Mouse (Mus musculus): ENCODE results near the gene Snai3.
A peak's percentile ranks its signal among the peaks of the same experiment; 100 is the strongest.

Gene Snai3

GRCm38 (mm10) chr8:122460524-122461472 is at the start of gene Snai3:
Gene Snai3 (minus strand): TSS chr8:122460733.
- DNase-seq, result peak; percentile 85

GRCm38 (mm10) chr8:122500856-122501255 is 40.3 kb upstream of the Snai3 start:
- DNase-seq, result peak; percentile 85

- DNase-seq, result no peak
Observed at GRCm38 (mm10) chr8:122497912-122498311, 37.4 kb upstream of the Snai3 start.

- DNase-seq, result no peak
Observed at GRCm38 (mm10) chr8:122497016-122497734, 36.6 kb upstream of the Snai3 start.

- DNase-seq, result no peak
Observed at GRCm38 (mm10) chr8:122488387-122488786, 27.9 kb upstream of the Snai3 start.

- DNase-seq, result no peak
Observed at GRCm38 (mm10) chr8:122484831-122485230, 24.3 kb upstream of the Snai3 start.

- no peak for DNase-seq
Observed at GRCm38 (mm10) chr8:122483877-122484276, 23.3 kb upstream of the Snai3 start.

- DNase-seq, result no peak
Observed at GRCm38 (mm10) chr8:122482448-122482847, 21.9 kb upstream of the Snai3 start.

GRCm38 (mm10) chr8:122475580-122476320 is 15.2 kb upstream of the Snai3 start, which contains the start of the genes Rnf166 and Ctu2:
Gene Rnf166 (minus strand): TSS chr8:122476064.
Gene Ctu2 (plus strand): TSS chr8:122476143.
- DNase-seq, result peak; percentile 92

GRCm38 (mm10) chr8:122474951-122475560 is 14.5 kb upstream of the Snai3 start:
- peak; percentile 43 for DNase-seq

GRCm38 (mm10) chr8:122473911-122474421 is 13.4 kb upstream of the Snai3 start:
- no peak for DNase-seq

- no peak for DNase-seq
Observed at GRCm38 (mm10) chr8:122470691-122471090, 10.2 kb upstream of the Snai3 start.

- DNase-seq, result no peak
Observed at GRCm38 (mm10) chr8:122469965-122470364, 9.4 kb upstream of the Snai3 start.

GRCm38 (mm10) chr8:122469407-122469806 is 8.9 kb upstream of the Snai3 start:
- no peak for DNase-seq

GRCm38 (mm10) chr8:122467816-122468215 is 7.3 kb upstream of the Snai3 start:
- no peak for DNase-seq

GRCm38 (mm10) chr8:122464985-122465384 is 4.5 kb upstream of the Snai3 start:
- no peak for DNase-seq

- peak; percentile 21 for DNase-seq
Observed at GRCm38 (mm10) chr8:122463651-122464640, 3.4 kb upstream of the Snai3 start.

GRCm38 (mm10) chr8:122462510-122462909 is 2.0 kb upstream of the Snai3 start:
- no peak for DNase-seq

- no peak for DNase-seq
Observed at GRCm38 (mm10) chr8:122461473-122462148, 1.1 kb upstream of the Snai3 start.

GRCm38 (mm10) chr8:122459990-122460389 is 543 bp downstream of the Snai3 start:
- no peak for DNase-seq
